Mouse (Mus musculus) CH12.LX (cell line): ENCODE data around the gene Bsx.

Experiments
- CTCF ChIP-seq, 2 experiments: IDR thresholded peaks in 1 of 2; conservative IDR thresholded peaks in 1 of 2; 2 replicates each; pipeline ENCODE4 v1.5.1; 2011 to 2012; ENCODE audit warnings: low read depth in 2 of 2, low read length in 2 of 2, improper control_type of control experiment in 1 of 2, inconsistent platforms in 1 of 2, mild to moderate bottlenecking in 1 of 2, moderate library complexity in 1 of 2
- ELF1 ChIP-seq: IDR thresholded peaks from 2 replicates; pipeline ENCODE4 v1.6.1; 2014; ENCODE audit warnings: low read depth, mild to moderate bottlenecking, inconsistent platforms, low read length, improper control_type of control experiment

DNA sequence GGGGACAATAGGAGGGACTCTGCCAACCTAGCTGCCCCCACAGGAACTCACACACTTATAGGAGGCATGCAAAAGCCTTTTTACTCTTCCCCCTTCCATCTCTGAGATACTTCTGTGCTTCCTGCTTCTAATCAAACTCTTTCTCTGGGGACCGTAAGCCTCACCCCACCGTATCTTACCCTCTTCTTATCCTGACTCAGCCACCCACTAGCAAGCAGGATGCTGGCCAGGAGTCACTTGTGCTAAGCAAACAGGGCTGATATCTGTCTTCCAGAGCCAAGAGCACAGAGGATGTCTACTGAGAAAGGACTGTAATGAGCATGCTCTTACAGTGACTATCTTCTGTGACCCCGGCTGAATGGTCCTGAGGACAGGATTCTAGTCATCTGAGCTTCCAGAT, 34.3 kb upstream of the Bsx start:
- TF ChIP-seq ELF1, result no peak
- TF ChIP-seq CTCF (conservative IDR thresholded peaks at IDR 0.05 in 1 of 2, IDR thresholded peaks at IDR 0.05 in 1 of 2; ENCODE audit: low read depth in 2 of 2, low read length in 2 of 2), result no peak
